Mouse (Mus musculus) cerebellum, adult 9-10 months (tissue): ENCODE results near the gene Klrb1b.
"Not testable (repeated sequence)": the region's sequence is repeated elsewhere in the genome, so short reads cannot be mapped to it uniquely, and the experiment has no call there.

Experiments
- DNase-seq: peaks from one replicate; pipeline ENCODE4 v3.0.0; 2022

Klrb1b gene

DNA sequence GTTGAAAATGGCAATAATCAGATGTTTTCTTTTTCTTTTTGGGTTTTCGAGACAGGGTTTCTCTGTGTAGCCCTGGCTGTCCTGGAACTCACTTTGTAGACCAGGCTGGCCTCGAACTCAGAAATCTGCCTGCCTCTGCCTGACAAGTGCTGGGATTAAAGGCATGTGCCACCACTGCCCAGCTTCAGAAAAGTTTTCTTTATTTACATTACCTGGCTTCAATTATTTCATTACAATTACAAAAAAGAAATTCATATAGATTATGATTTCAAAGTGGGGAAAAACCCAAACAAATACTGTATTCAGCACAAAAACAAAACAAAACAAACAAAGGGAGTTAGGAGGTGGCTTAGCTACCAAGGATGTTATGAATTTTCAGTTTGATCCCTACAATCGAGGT is 14.5 kb upstream of the Klrb1b start:
- DNase-seq, result not testable (repeated sequence)

DNA sequence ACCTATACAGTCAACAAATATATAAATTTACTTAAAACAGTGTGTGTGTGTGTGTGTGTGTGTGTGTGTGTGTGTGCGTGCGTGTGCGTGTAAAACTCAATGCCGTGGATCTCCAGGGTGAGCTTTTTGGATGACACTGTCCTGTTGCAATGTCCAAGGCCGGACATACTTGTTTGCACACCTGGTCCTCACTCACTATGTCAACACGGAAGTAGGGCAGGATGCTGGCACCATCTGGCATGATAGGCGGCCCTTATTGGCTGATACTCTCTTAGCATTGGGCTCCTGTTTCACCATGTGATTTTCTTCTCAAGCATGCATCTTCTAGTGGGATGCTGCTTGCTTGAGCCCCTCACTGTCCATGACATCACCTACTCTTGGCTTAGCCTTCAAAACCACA is 13.8 kb upstream of the Klrb1b start:
- DNase-seq, result peak; percentile 48

DNA sequence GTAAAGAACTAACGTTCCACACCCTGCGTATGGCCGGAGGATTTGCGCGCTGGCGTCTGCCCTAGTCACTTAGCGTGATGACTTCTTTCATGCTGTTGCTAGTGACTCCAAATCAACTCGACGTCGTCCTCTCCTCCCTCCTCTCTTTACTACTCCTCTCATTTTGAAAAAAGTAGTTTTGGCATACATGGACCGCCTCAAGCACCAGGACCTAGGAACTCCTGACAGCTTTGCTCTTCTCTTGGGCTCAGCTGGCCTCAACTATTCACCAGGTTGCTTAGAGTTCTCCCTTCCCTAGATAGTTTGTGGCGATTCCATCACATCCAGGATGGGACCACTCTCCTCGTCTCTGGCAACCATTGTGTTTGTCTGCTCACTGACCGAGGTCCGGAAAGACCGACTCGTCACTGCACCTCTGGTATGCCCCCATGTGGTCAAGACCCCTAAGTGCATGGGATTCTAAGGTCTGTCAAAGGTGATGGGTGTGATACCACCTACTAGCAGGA is 13.2 kb upstream of the Klrb1b start:
- peak; percentile 94 for DNase-seq

DNA sequence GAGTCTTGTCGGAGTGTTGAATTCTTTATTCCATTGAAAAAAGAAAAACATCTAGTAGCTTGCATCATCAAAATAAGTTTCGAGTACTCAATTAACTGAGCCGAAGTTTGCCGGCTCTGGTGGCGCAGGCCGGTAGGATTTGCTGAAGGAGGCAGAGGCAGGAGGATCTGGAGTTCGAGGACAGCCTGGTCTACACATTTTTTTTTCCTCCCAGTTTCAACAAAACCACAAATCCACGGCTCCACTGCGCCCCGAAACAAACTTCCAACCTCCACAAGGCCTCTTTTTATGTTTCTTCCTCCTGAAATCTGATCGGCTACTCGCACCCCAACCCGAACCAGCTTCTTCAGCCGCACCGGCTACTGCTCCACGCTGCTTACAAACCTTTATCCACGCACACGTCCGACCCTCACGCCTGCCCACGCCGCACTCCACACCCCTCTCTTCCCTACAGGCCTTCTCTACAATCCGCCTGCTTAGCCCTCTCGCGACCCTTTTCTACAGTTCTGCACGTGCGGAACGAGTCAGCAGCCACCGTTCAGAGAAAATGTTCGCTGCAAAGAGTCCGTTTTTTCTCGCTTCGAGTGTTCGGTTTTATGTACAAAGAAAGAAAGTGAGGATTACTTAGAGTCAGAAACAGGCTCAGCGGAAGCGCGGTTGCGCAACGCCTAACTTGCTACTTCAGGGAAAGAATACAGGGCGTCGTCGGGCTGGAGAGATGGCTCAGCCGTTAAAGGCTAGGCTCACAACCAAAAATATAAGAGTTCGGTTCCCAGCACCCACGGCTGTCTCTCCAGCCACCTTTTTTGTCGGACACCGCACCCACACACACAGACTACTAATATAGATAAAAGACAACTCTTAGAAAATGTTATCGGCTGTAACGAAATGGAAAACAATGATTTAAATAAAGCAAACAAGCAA is 12.5 kb upstream of the Klrb1b start:
- DNase-seq, result peak; percentile 92

DNA sequence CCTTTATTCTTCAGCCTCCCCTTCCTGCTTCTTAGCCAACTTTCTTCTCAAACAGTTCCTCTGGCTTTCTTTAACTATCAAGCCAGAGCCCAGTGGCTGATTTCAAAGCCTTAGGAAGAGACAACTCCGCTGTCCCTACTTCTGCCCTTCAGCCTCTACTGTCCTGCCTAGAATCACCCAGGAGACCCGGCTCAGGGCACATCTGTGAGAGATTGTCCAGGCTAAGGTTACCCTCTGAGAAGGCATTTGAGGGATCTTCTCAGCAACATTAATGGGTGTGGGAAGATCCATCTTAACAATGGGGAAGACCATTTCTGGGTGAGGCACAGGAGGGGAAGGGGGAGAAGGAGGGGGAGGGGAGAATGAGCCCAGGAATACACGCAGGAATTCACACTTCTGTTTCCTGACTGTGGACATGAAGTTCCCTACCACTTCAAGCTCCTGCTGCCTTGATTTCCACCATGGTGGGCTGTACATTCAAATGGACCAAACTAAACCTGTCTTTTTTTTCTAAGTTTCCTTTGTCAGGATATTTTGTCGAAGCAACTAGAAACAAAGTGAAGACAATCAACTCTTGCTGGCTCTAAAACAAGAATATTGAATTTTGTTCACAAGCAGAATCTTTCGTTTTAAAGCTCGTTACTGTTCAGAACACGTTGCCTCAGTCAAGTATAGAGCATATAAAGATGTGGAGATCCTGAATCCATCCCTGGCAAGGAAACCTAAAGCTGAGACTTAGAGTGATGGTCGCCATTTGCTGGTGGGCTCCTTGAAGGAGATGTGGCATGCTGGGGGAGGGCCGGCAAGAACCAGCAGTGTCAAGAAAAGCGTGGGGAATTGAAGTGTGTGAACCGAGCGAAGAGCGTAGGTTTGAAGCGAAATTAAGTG is 11.6 kb upstream of the Klrb1b start:
- DNase-seq, result peak; percentile 41

DNA sequence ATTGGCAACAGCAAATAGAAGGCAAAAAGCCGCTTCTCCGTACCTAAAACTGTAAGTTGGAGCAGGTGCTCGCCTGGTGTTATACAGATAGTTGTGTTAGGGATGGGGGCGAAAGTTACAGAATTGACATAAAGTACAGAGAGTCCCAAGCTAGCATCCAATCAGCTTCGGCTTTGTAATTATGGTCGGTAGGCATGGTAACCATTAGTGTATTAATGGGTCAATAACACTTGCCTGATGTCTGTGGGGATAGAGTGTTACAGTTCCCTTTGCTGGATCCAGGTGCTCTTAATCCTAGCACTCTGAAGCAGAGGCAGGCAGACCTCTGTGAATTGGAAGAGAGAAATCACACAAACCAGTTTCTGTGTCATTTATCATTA is 10.8 kb upstream of the Klrb1b start:
- peak; percentile 25 for DNase-seq

DNA sequence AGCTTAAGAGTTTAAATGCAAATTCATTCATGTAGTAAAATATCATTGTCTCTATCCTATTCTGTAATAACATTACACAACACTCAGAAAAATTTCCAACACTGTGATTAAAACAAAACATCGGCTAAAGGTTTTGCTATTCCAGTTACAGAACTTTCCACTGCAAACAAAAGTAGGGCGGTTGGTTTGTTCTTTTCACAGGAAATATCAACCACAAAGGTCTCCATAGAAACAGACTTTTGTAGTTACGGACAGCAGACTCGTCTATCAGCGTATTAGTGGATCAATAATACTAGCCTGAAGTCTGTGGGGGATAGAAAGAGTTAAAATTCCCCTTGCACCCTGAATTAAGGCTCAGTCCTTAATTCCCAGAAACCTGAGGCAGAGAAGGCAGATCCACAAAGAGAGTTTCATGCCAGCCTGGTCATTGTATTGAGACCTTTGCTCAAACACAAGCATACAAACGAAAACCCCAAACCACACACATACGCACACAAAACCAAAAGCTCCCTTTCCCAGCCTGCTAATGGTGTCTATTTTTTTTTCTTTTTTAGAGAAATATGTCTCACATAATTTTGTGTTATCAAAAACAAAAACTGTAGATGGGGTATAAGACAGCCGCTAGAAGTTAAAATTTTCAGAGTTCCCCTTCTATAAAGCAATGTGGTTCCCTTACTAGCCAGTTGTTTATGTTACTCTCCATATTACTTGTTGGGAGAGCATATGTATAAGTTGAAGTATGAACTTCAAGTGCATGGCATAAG is 10.2 kb upstream of the Klrb1b start:
- no peak for DNase-seq

DNA sequence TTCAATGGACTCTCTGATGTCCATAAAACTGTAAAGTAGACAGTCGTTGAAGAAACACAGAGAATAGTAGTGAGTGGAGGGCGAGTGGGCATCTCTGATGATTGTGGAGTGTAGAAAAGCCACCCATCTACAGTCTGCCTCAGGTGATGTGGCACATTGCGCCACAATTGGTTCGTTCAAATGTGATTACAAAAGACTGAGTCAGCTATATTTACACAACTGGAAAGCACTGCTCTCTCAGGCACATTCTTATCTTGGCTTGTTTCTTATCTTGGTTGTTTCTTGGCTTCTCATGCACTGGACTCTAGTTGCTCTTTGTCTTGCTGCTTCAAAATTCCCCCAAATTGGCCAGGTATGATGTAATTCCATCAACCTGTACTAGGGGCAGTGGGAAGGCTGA is 9.4 kb upstream of the Klrb1b start:
- no peak for DNase-seq

DNA sequence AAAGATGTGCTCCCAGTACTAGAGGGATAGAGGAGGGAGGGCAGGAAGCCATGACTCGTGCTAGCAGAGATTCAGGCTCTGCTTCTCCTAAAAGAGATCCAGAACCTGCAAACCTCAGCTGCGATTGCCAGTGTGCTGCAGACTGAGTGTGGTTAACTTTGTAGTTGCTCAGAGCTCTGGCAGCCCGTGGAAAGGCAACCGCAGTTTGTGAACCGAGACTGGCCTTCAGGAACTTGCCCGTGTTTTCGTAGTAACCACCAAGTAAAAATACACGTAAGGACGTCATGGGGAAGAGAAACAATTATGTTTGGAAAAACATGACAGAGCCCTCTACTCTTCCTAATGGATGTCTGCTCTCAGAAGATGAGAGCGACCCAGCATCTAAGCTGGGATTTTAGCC is 6.9 kb upstream of the Klrb1b start:
- no peak for DNase-seq

DNA sequence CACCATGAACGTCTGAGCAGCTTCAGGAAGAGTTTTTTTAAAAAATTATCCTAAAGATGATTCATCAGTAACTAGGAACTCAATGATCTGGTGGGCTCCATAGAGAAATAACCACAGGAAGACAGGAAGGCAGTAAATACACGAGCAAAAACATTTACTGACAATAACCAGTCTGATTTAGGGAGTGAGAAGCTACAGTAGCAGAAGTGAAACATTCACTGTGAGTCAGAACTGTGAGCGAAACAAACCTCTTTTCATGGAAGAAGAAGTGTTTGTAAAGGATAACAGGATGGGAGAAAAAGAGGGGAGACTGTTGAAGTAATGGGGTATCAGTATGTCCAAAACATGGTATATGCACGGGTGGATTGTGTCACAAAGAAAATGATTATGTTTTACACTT is 3.7 kb upstream of the Klrb1b start:
- DNase-seq, result no peak

DNA sequence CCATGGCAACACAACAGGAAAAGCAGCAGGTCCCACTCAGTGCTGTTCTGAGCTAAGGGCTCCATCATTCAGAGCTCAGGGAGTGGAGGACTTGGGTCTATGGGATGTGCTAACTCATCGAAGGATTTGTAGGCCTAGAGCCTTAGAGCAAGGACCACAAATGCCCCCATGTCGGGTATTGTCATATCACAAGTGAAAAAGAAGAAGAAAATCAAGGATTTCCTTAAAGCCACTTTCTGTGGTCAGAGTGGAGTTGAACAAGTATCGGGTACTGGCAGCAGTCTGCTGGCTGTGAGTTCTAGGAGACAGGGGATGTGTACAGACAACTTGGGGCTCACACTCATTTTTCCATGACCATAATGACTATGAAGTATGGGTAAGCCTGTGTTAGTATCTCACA is 650 bp upstream of the Klrb1b start:
- no peak for DNase-seq

DNA sequence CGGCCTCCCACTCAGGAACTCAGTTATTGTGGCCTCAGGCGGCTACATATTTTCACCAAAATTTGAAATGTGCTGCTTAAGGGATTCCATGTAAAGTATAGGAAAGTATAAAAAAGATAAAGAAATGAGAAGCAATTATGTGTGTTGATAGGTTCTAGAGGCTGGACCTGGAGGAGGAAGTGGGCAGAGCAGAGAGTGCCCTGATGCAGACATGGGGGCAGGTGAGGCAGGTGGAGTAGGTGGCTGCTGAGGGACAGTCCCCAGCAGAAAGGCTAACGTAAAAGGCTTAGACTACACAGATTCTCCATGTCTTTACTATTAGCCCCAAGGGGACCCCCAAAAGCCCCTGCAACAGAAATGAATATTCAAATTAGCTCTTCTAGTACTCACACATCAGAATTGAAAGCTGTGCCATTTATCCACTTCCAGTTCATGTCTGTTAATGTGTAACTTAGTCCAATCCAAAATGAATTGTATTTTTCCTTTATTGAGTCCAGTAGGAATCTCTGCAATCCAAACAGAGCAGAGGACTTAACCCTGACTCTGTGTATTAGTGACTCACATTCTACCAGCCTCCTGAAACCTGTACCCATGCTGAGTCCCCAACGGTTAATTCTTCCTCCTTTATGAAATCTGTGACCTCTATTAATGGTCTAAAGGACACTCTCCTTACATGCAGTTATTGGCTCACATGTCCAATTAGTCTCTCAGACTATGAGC is 7.9 kb downstream of the Klrb1b start:
- DNase-seq, result no peak

DNA sequence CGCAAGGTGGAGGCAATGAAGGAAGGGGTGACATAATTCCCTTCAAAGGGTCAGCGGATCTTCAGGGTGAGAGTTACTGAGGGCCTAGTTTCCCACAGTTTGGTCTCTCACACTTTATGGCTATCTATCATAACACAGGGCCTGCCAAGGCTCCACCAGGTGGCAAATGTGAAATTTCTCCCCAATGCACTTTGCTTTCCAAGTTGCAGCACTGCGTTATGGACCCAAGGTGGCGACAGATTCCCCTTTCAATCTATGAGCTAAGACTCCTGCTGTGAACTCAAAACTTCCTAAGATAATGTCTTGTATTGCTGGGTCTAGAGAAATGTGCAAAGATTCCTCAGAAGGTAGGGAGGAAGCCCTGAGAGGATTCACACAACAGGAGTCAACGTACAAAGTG is 17.6 kb downstream of the Klrb1b start:
- no peak for DNase-seq

DNA sequence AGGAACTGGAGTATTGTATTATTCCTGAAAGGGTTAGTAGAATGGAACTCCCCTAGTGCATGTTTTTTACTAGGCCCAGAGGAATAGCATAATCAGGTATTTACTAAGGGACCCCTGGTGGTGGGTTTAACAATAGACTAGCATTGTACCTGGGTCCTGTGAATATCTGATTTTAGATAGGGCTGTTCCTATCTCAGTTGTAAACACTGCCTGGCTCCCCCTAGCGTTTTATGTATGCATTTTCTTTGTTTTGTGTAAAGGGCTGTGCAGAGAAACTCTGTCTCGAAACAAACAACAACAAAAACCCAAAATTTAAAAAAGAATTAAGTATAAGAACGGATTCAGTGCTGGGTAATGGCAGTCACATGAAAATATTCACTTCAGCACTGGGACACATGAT is 19.1 kb downstream of the Klrb1b start:
- DNase-seq, result peak; percentile 22

DNA sequence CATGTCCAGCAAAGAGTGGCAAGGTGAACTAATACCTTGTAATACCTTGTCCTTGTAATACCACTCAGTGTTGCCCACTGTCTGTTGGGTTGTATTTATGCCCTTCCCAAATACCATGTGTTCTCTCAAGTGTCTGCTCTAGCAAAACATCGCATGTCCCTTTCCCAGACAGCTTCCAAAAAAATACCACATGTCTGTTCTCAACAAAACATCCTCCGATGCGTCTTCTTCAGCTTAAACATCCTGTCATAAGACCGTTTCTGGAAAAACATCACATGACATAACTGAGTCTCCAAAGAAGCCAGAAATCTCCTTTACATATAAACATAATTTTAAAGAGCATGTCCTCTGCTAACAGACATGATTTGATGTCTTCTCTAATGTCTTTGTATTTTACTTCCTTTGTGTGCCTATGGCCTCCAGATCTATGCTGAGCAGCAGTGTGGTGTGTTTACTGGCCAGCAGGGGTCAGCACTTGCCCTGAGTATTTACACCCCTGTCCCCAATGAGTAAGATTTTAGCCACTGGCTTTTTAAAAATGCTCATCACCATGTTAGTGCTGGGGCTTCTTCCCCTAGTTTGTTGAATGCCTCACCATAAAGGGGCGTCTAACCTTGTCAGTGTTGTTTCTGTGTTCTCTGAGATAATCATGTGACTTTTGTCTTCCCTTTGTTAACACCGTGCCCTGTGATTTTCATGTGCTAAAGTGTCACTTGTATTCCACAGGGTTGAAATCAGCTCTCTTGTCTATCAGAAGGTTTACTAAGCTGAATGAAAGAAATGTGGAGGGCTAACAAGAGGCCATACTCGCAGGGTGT is 21.1 kb downstream of the Klrb1b start:
- peak; percentile 68 for DNase-seq

DNA sequence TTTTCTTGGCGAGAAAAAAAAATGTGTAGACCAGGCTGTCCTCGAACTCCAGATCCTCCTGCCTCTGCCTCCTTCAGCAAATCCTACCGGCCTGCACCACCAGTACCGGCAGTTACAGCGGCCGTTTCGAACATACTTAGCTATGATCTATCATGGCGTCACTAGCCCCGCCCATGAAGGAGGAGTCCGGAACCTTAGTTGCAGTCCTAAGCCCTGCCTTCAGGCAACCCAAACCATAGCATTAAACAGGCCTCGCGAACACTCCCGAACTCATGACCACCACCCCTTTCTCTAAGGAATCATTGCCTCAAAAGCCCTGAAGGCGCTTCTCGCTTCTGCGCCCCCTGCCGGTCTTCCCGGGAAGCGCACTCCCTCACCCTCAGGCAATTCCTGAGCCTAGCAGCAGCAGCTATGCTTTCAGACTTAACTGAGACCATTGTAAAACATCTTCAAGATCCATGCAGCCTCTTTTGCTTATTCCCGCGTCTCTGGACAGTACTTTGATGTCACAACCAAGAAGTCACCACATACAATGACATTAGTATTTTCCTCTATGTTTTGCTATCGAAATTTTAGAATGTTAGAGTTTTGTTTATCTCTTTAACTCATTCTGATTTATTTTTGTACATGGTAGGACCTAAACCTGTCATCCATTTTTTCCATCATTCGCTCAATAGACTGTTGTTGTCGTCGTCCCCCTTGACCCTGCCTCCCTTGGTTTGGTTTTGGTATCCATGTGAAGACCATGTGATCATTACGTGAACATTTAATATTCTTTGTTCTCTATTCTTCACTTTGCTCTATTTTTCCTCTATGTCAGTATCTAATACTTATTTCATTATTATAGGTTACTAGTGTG is 22.9 kb downstream of the Klrb1b start:
- peak; percentile 98 for DNase-seq

DNA sequence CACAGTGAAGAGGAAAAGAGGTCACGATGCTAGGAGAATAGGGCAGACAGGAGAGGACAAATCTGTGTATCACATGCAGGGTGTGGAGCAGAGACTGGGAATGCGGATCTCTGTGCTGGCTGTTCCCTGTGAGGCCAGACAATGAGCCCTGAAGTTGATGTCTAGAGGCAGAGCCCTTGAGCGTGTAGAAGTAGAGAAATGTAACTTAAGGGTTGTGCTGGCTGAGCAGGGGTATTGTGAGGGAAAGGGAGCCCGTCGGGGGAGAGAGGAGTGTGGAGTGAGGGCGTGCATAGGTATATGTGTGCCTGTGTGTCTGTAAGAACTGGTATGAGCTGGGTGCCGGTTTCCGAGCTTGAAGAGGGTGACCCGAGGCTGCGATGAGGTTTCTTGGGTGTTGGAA is 23.6 kb downstream of the Klrb1b start:
- no peak for DNase-seq

DNA sequence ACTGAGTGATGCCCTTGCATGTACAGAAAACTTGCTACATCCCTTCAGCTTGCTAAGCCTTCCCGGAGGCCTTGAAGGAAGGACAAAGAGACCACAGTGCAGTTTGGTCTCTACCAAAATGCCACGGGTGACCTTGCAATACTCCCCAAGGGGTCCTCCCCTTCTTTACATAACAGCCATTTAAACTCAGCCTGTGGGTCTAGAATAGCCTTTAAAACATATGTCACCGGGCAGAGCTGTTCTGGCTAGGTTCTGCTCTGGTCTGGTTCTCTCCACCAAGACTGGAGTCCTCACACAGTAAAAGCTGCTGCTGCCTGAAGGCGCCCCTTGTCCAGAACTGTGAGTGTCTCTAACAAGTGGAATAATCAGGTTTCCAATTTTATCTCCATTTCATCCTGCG is 25.4 kb downstream of the Klrb1b start:
- DNase-seq, result peak; percentile 24

DNA sequence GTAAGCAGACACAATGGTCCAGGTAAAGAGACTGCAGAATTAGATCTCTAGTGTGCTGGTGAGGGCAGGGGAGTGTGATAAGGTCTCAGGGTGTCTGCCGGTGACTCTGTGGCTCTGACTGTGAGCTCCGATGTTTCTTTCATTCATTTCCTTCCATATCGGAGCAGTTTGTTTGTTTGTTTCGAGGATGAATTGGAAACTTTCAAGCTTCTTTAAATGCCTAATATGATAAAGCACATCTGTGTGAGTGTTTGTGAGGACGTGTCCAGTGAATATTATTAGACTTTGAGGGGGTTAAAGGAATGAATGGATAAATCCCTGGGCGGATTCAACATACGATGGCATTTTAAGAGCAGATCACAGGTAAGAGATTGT is 26.2 kb downstream of the Klrb1b start:
- no peak for DNase-seq

DNA sequence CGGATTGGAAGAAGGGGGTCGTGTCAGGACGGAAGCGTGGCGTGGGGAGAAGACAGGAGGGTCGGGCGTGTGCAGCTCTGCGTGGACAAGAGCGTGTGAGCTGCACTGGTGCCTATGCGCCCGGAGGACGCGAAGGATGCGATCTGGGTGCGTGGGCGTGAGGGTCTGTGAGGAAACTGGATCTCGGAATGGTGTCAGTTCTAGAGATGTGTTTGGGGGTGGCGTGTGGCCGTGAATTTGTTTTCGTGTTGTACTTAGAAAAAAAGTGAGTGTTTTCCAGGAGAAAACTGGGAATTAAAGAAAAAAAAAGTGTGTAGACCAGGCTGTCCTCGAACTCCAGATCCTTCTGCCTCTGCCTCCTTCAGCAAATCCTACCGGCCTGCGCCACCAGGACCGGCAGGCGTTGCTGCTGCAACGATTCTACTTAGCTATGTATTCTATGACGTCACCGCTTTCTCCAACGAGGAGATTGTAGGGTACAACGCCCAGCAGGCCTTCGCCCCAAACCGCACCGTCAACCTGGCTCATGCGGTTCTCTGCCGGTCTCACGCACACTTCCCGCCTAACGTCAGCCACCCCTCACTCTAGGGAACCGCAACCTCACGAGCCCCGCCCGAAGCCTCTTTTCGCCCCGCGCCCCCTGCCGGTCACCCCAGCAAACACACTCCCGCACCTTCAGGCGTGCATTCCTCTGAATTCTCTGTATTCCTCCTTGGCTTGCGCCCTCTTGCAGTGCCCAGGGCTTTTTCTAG is 26.8 kb downstream of the Klrb1b start:
- DNase-seq, result peak; percentile 94
